Mouse (Mus musculus) CH12F3 (cell line): Measurements from ENCODE around the gene Lyst.
"Not testable (repeated sequence)": the region's sequence is repeated elsewhere in the genome, so short reads cannot be mapped to it uniquely, and the experiment has no call there.

ENCODE experiments used
- in situ Hi-C: fragments of 300-500 bp; cut with MboI; formaldehyde crosslinking; loops from 2 replicates; pipeline ENCODE4 v1.14.3; 2020; ENCODE audit warnings: low sequenced_read_pairs

Gene Lyst

DNA sequence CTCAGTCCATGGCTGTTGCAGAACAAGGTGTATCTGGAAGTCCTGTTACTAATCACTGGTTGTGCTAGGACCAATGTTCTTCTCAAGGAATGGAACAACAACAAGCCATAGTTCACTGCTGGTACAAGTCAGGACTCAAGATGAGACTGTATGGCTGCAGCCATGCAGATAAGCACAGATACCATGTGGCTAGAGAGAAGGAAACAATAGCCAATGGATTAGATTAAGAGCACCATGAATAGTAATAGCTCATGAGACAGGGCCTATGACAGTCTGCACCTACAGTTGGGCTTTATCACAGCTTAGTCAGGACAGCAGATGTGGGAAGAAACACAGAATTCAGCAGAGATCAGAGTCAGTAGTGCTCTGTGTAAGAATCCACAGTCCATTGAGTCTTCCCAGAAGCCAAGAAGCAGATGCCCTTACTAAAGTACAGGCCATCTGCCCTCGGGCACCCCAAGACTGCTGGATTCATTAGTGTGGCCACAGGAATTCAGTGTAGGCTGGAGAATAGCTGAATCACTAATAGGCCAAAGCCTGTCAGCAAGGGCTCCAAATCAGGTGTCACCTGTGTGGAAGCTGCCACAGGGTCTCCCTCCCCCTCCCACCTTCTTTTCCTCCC is 188.8 kb downstream of the Lyst start:
- in situ Hi-C loops = no loop called here

DNA sequence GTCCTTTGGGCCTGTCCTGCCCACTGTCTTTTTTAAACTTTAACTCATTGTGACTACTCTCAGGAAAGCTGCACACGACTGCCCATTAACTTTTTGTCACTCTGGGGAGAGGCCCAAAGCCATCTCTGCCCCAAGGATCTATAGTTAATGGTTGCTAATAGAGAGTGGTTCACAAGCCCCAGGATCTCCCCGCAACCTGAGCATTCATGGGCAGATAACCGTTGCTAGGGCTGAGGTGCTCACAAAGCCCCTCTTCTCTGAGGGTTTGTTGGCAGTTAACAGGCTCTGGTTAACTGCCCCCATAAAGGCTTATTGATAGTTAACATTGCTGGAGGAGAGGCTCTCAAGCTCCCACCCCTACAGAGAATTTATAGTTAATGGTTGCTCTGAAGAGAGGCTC is 190.1 kb downstream of the Lyst start:
- in situ Hi-C loops = no loop called here

DNA sequence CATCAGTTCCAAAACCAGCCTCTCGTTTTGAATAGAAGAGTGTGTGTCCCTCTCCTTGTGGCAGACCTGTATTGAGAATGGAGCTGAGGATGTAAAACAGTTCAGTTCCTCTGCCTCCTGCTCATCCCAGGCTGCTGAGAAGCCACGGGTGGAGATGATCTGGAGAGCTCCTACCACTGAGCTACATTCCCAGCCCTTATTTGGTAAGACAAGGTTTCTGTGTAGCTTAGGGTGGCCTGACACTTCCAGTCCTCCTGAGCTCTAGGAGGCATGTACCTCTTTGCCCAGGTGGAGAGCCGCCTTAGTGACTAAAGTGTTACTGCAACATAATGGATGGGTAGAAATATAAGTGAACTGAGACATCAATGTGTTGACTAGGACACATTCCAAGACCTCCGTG is 190.8 kb downstream of the Lyst start:
- in situ Hi-C loops = no loop called here

GRCm38 (mm10) chr13:13783296-13783695 is 193.1 kb downstream of the Lyst start:
- in situ Hi-C loops = no loop called here

DNA sequence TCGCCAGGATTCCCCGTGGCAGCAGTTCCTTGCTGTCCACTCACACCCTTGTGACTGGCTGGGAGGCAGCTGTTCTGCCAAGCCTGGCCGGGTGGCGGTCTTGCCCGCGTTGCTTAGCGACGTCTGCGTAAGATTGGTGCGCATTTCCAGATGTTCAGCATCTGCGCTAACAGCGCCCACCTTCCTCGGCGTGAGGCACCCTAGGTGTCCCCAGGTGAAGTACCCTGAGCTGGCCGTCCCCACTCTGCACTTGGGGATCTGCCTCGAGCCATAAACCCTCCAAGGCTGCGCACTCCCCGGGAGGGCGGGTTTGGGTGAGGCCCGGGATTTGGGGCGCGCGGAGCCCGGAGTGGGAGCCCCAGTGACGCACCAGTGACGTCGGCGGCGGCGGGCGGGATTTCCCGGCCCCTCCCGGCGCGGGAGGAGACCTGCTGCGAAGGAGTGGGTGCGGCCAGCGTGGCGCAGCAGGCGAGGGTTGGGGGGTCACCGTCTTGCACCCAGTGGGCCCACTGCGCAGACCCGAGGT is 193.8 kb downstream of the Lyst start, which contains the start of gene Gng4:
TSS of gene Gng4 (plus strand) at position 166 of the 526 bp plus-strand sequence.
- in situ Hi-C loops = no loop called here

GRCm38 (mm10) chr13:13784420-13784936 is 194.3 kb downstream of the Lyst start:
- in situ Hi-C loops = no loop called here

GRCm38 (mm10) chr13:13784981-13785783 is 195.0 kb downstream of the Lyst start:
- in situ Hi-C loops = no loop called here

DNA sequence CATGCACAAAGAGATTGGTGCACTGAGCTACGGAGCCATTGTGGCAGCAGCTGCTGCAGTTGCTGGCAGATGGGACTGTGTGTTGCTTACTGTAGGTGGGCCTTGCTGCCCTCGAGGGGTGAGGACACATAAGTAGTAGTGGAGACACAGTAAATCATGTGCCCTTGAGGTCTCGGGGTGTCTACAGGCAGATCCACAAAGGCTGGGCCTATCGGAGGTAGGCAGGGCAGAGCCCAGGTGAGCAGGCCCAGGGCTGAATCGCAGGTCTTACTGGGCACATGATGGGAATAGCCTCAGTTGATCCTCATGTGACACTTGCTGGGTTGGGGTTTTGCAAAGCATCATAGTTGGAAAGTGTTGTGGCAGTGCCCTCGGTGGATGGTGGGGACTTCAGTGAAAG is 196.8 kb downstream of the Lyst start:
- in situ Hi-C loops = no loop called here

DNA sequence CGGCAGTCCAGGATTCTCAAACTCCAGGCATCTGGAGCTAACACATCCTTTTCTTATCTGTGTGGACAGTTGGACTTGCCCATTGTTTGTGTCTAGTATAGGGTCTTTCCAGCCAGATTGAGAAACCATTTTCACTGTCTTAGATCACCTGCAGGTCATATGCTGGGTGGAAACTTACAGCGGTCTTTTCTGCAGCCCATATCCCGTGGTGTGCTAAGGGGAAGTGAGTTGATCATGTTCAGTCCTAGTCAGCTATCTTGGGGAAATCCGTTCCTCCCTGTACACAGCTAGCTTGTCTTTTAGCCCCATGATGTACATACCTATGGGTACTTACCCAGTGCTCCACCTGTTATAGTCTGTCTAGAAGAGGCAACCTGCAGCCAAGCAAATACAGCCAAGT is 197.9 kb downstream of the Lyst start:
- in situ Hi-C loops = no loop called here

- in situ Hi-C loops = no loop called here
Measured at GRCm38 (mm10) chr13:13791981-13792380, 201.8 kb downstream of the Lyst start.

DNA sequence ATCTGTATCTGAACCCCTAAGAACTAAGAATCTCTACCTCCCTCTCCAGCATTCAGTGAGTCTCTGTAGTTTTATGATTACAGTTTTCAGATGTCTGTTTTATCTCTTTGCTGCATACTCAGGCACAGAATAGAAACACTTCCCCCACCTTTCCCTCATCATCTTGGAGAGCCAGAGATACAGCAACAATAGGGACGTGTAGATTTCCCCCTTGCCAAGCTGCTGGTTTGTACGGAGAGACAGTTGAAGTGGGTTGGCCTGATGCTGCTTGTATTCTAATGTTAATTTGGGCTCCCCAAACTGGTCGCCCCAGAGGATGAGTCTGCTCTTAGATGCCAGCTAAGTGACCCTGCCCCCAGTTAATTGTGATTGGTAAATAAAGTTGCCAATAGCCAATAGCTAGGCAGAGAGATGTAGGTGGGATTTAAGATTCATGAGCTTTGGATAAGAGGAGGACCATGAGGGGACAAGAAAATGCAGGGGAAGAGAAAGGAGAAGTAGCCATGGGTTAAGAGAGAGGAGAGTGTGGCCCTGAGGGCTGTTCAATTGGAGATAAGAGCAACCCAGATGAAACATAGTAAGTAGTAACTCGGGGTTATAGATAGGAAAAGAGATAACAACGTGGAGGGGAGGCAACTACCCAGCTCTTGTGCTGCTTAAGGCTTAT is 205.1 kb downstream of the Lyst start:
- in situ Hi-C loops = no loop called here

DNA sequence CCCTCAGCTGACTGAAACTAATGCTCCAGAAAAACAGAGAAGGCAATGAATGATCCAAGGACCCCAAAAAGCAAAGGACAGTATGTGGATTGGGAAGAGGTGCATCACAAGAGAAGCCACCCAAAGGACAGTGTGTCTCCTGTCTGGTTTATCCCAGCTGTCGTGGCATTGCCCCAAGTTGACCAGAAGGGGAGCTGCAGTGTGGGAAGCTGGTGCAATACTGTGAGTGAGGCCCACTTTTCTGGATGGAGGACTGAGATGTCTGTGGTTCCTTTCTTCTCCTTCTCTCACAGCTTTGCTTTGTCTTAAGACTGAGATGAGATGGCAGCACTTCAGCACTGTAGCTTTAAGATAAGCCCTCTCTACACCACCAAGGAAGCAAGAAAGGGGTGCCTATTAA is 205.9 kb downstream of the Lyst start:
- in situ Hi-C loops = no loop called here

GRCm38 (mm10) chr13:13797816-13798215 is 207.6 kb downstream of the Lyst start:
- in situ Hi-C loops = not testable (repeated sequence)

DNA sequence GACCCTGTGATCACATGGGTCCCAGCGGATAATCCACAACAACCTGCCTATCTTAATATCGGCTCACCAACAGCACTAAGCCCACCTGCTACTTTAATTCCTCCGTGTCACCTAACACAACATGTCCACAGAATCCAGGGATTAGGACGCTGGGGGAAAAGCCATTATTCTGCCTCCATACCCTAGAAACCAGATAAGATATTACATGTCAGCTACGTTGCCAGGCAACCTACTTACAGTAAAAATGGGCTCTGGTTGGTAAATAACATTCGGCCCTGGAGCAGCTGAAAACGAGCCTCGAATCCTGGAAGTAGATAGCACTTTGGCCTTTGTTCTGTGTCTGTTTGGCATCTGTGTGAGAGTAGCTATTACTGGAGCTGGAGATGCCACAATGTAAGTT is 208.6 kb downstream of the Lyst start:
- in situ Hi-C loops = no loop called here

DNA sequence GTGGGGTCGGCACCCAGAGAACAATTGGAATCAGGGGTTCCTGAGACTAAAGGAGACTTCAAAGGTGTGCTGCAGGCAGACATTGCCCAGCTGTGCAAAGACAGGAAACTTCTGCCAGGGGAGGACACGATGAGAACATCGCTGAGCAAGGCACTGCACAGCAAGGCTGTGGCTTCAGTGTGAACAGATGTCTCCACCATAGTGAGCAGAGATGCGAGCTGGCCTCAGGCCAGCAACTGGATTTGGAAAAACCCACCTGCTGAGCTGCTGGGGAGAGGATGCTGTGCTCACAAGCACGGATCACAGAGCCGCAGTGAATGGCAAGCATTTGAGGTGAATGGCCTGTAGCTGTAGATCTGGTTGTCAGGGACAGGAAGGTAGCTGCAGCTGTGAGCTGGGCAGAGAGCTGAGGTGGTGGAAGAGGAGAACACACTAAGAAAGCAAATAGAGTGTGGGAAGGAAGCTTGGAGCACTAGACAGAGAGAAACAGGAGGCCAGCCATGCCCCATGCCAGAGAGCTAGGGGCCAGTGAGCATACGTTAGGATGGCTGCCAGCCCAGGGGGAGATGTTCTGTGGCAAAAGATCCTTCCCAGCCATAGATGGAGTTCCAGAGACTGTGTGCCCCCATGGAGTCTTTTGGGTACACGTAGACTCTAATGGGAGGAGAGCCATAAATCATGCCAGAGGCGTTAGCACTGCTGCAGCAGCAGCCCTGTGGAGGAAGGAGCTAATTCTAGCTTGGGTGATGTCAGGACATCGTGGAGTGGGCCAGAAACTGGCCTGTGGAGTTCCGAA is 218.3 kb downstream of the Lyst start:
- in situ Hi-C loops = no loop called here

DNA sequence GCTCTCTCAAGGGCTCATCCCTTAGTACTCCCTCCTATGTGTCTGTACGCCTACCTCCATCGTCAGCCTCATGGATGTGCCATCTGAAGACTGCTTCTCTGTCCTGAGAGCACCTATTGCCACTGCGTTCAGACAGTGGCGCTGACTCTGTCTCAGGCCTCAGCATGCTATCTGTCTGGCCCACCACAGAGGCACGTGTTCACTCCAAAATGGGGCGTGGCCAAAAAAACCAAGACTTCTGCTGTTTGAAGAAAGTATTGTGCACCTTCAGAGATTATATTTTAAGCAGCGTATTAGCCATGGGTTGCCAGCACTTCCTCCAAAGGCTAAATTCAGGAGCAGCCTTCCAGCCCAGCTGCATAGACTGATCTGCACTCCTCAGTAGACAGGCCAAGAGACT is 220.7 kb downstream of the Lyst start:
- in situ Hi-C loops = no loop called here

- in situ Hi-C loops = no loop called here
Measured at GRCm38 (mm10) chr13:13818696-13819095, 228.5 kb downstream of the Lyst start.

DNA sequence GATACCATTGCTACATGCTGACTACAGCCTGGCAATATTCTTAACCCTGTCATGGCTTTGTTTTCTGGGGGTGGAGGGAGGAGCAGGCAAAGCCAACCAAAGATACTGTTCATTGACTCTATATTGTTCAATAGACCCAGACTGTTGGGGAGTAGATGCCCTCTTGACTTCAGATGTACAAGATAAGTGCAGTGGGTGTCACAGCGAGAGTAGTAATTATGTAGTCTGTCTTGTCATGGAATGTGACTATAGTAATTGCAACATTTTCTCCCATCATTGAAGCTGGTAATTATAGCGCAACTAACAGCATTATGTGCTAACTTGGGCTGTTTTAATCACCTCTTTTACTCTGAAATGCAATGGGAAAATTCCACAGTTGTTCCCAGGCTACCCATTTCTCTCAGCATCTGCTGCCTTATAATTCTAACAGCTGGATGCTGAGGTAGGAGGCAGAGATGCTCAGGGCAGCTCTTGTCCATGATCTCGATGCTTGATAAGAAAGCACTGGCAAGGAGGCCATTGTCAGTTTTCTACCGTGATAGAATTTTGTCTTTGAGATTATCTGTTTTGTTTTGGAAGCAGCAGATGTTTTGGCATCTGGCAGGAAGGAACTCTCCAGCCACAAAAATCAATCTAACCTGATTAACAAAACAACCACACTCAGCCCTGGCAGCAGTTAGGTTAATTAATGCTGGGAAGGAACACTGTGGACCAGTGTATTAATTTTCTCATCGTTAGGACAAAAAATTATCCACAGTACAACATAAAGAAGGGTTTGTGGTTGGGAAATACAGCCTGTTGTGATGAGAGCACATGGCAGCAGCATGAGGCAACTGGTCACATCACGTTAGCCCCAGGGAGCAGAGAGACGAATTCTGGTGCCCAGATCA is 230.3 kb downstream of the Lyst start:
- in situ Hi-C loops = no loop called here

GRCm38 (mm10) chr13:13824946-13825345 is 234.7 kb downstream of the Lyst start:
- in situ Hi-C loops = no loop called here

DNA sequence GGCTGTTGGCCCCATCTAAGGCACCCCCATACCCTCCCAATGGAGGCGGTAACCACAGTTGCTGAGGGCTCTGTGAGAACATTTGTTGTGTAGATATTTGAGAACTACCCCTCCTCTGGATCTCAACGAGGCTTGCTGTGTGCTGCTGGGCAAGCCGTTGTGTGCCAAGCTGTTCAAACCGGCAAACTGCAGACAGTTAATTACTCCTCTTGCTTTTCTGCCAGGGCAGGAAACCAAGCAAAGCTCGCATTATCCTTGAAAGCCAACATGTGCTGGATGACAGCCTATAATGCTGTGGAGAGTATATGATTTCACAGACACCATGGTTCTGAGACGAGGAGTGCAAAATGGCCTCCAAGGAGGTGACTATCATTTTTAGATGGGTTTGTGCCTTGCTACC is 236.3 kb downstream of the Lyst start:
- in situ Hi-C loops = no loop called here
